Mouse (Mus musculus) kidney, adult 2 months (tissue): Measurements from ENCODE around the gene Lrpprc. TPM values are rescaled to one million over a fixed set of nuclear protein-coding genes. Genes with fewer than 3 reads are reported as not detected.

ENCODE experiments used
- DNase-seq: peaks from one replicate; pipeline ENCODE4 v3.0.0; 2021
- H3K27ac ChIP-seq: fragments of 200-500 bp; 2 replicates; pipeline ENCODE4 v1.5.1; 2012; ENCODE audit warnings: low read depth, low read length, control low read depth, inconsistent platforms; ENCODE audit not compliant: insufficient read depth
- H3K27me3 ChIP-seq: fragments of 200-500 bp; replicated peaks from 2 replicates; pipeline ENCODE4 v1.6.1; 2012; ENCODE audit warnings: mild to moderate bottlenecking, moderate library complexity, low read length, inconsistent platforms; ENCODE audit not compliant: control insufficient read depth, insufficient read depth
- H3K36me3 ChIP-seq: fragments of 200-500 bp; 2 replicates; pipeline ENCODE4 v1.6.1; 2012; ENCODE audit warnings: mild to moderate bottlenecking, moderate library complexity, low read length, inconsistent platforms; ENCODE audit not compliant: control insufficient read depth, insufficient read depth
- H3K4me1 ChIP-seq: fragments of 200-500 bp; 2 replicates; pipeline ENCODE4 v1.6.1; 2011; ENCODE audit warnings: low read length; ENCODE audit not compliant: control insufficient read depth, insufficient read depth
- H3K4me3 ChIP-seq: fragments of 200-500 bp; 2 replicates; pipeline ENCODE4 v1.5.1; 2011; ENCODE audit warnings: mild to moderate bottlenecking, low read depth, low read length, control low read depth; ENCODE audit not compliant: insufficient read depth
- CTCF ChIP-seq: fragments of 200-500 bp; conservative IDR thresholded peaks from 2 replicates; pipeline ENCODE4 v1.5.1; 2011; ENCODE audit warnings: low read depth, mild to moderate bottlenecking, control low read depth, low read length, moderate library complexity, mixed read lengths; ENCODE audit not compliant: insufficient read depth, insufficient read length
- POLR2A ChIP-seq: fragments of 200-500 bp; IDR thresholded peaks from one replicate; pipeline ENCODE4 v1.6.1; 2011; ENCODE audit warnings: low read depth, low read length, control low read depth
- WGBS: fragments of 180-500 bp; shearing (Covaris S2); methylation state at CpG from one replicate; pipeline ENCODE4 v1.1.7; 2018; 5-methylcytosine and 5-hydroxymethylcytosine counted together
- polyA plus RNA-seq: library from polyadenylated mRNA; depleted of rRNA; stranded (reverse); fragments of >200 nt; gene quantifications from 2 replicates; pipeline ENCODE4 v1.2.3, GENCODE M21; 2012

Gene Lrpprc
- polyA plus RNA-seq, 1 experiment: 25.3 TPM

DNA sequence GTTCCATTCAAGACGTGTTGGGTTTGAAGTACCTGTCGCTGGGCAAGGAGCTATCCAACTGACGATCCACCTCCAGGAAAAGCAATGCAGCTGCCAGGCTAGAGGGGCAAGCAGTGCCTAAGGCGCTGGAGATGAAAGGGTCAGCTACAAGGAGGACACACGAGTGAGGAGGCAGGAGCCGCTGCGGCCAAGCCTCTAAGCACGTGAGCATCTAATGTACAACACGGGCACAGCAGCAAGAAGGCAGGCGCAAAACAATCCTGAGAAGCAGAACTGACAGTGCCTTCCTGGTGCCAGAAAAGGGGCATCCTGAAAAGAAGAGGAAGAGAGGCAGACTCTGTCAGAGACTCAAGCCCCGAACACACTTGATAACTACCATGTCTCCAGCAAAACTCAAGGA lies 3.1 kb downstream of the Lrpprc start:
- Histone ChIP-seq H3K27ac (no peak overlapping the region), H3K27me3 (no peaks in the 10 kb centered on the region), H3K4me1 (peaks cover 6% of the 10 kb centered on the region; the same call in 1 of the 2 replicates), H3K36me3 (no peaks in the 10 kb centered on the region), H3K4me3 (no peak overlapping the region)
- 75% methylated on average over 11 of the region's 11 CpGs for whole genome bisulfite sequencing
- TF ChIP-seq POLR2A (no peak), CTCF (no peak)
- peak; percentile 8 for DNase-seq

DNA sequence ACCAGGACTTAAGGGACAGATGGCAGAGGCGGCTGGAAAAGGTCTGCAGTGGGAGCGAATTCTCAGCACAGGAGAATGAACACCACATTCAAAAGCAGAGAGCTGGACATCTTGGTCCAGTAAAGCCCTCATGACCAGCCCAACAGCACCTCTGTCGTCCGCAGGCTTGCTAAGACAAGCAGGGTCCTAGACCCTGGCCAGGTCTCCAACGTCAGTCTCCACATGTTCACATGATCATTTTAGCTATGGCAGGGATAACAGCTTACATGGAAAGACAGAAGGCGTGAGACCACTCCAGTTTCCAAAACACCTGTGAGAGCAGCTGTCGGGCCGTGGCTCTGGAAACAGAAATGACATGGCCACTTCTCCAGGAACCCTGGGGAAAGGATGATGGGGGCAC lies 3.7 kb downstream of the Lrpprc start:
- no peak overlapping the region for H3K27ac ChIP-seq
- H3K4me3 ChIP-seq: no peak overlapping the region
- WGBS: 85% methylated on average over 8 of the region's 8 CpGs
- no peak for DNase-seq
- no peak for TF ChIP-seq POLR2A
- no peak for TF ChIP-seq CTCF
- H3K27me3 ChIP-seq: no peaks in the 10 kb centered on the region
- H3K36me3 ChIP-seq: no peaks in the 10 kb centered on the region
- H3K4me1 ChIP-seq: peaks cover 6% of the 10 kb centered on the region; the same call in 1 of the 2 replicates

DNA sequence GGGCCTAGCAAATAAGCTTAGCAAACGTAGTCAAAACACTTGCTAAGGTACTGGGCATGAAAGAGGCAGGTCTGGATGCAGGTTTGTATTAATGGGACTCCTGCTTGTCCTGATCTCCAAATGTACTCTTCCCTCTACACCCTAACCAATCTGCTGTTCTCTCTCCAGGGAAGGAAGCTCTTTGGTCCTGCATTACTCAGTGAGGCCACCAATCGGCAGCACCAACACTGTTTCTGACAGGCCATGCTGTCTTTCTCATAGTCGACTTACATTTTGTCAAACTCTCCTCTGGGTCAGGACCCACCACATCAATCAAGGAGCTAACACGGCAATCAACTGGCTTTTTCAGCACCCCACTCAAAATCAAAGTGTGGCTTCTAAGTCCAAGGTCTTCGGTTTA lies 5.4 kb downstream of the Lrpprc start:
- DNase-seq: no peak
- TF ChIP-seq POLR2A (no peak), CTCF (peak; percentile 8; the same call in 1 of the 2 replicates)
- Histone ChIP-seq H3K4me3 (no peak overlapping the region), H3K4me1 (peaks cover 6% of the 10 kb centered on the region; the same call in 1 of the 2 replicates), H3K27me3 (no peaks in the 10 kb centered on the region), H3K27ac (no peak overlapping the region), H3K36me3 (no peaks in the 10 kb centered on the region)
- 71% methylated on average over 5 of the region's 5 CpGs for WGBS

DNA sequence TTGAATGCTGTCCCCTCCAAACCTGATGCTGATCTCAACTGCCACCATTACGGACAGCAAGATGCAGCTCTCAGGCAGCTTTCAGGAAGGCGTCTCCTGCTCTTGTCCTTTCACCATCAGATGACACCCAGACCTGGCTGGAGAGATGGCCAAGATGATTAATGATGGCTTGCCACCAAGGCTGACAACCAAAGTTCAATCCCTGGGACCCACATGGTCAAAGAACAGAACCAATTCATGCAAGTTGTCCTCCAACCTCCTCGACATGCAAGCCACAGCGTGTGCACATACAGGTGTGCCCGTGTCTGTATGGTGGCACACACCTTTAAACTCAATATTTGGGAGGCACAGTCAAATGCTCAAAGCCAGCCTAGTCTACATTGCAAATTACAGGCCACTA lies 7.1 kb downstream of the Lrpprc start:
- H3K36me3 ChIP-seq: no peaks in the 10 kb centered on the region
- H3K4me1 ChIP-seq: peaks cover under 1% of the 10 kb centered on the region; the same call in 1 of the 2 replicates
- DNase-seq: peak; percentile 6
- no peak overlapping the region for H3K27ac ChIP-seq
- TF ChIP-seq CTCF (no peak), POLR2A (no peak)
- H3K27me3 ChIP-seq: no peaks in the 10 kb centered on the region
- WGBS: 72% methylated on average over 5 of the region's 5 CpGs
- no peak overlapping the region for H3K4me3 ChIP-seq

DNA sequence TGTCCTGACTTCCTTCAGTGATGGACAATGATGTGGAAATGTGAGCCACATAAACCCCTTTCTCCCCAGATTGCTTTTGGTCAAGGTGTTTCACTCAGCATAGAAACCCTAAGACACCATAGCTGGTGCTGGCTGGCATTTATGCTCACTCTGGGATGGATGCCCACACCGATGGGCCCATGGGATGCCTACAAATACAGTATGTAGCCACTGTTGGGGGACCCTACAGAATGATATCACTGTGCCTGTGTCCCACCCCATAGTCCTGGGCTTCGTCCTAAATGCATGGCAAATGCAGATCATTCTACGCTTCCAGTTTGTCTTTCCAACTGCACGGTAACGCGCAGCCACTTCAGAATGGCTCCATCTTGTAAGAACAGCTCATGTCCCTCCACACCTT lies 10.3 kb downstream of the Lrpprc start:
- WGBS: 97% methylated on average over 6 of the region's 6 CpGs
- DNase-seq: no peak
- H3K27ac ChIP-seq: no peak overlapping the region
- H3K4me3 ChIP-seq: no peak overlapping the region
- TF ChIP-seq CTCF (no peak), POLR2A (no peak)
- H3K36me3 ChIP-seq: no peaks in the 10 kb centered on the region
- no peaks in the 10 kb centered on the region for H3K4me1 ChIP-seq
- H3K27me3 ChIP-seq: no peaks in the 10 kb centered on the region

DNA sequence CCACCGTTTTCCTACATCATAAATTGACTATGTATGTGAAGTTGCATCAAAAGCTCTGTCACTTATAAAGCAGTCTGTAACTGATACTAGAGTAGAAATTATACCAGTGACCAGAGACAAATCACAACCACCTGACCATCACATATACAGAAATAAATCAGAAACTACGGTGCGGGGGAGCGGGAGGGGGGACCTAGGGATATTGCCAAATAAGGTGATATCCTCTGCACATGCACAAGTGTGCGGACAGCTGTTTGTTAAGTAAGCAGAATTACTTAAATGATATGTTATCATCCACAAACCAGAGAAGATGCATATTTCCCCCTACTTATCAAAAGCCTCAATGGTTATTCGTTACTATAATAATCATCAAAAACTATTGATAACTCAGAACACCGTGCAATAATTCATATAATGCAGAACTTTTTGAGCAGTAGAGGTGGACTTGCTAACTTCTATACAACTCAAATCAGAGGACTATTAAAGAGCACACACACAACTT lies 12.1 kb downstream of the Lrpprc start:
- Histone ChIP-seq H3K27me3 (no peaks in the 10 kb centered on the region), H3K27ac (no peak overlapping the region), H3K36me3 (peaks cover 2% of the 10 kb centered on the region; the same call in 1 of the 2 replicates), H3K4me1 (no peaks in the 10 kb centered on the region), H3K4me3 (no peak overlapping the region)
- 83% methylated on average over 7 of the region's 7 CpGs for WGBS
- no peak for TF ChIP-seq CTCF
- no peak for DNase-seq

DNA sequence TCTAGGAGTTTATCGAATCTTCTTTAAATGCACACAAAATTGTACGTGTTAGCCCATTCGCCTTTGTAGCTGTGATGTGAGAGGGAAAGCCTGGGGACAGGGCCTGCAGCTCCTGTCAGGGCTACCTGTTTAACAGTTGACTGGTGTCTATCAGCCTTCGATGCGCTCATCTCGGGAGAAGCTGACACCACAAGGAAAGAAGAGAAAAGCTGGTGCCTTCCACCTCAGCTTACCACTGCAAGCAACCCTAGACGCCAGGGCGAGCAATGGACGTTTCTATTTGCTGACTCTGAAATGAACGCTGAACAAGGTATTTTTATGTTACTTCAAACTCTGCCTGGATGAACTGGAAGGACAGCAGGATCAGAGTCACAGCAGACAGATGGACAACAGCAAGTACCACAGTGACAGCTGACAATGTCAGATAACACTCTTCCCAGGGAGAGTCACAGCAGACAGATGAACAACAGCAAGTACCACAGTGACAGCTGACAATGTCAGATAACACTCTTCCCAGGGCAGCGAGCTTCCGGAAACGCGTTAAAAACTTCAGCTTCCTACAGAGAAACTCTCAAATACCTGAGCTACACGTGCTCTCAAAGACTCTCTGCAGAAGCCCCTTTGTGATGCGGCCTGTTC lies 14.1 kb downstream of the Lrpprc start:
- Histone ChIP-seq H3K27me3 (no peaks in the 10 kb centered on the region), H3K4me1 (no peaks in the 10 kb centered on the region), H3K36me3 (peaks cover 4% of the 10 kb centered on the region; the same call in 1 of the 2 replicates), H3K4me3 (no peak overlapping the region), H3K27ac (no peak overlapping the region)
- DNase-seq: no peak
- TF ChIP-seq POLR2A: no peak
- TF ChIP-seq CTCF: no peak
- 87% methylated on average over 16 of the region's 16 CpGs for WGBS
